Mouse (Mus musculus) kidney, adult 18-20 months (tissue): ENCODE data around the gene Try10.
"Not testable (repeated sequence)": the region's sequence is repeated elsewhere in the genome, so short reads cannot be mapped to it uniquely, and the experiment has no call there.

Source experiments
- DNase-seq: peaks from one replicate; pipeline ENCODE4 v3.0.0; 2021

Gene Try10

GRCm38 (mm10) chr6:41353932-41354331, at the start of gene Try10:
Try10 (plus strand) TSS chr6:41354105.
- no peak for DNase-seq

- DNase-seq = not testable (repeated sequence)
Measured at GRCm38 (mm10) chr6:41316741-41317140, 37.2 kb upstream of the Try10 start, which contains the start of gene Try5. Try5 (minus strand) TSS chr6:41316841.

GRCm38 (mm10) chr6:41373772-41374171, 19.9 kb downstream of the Try10 start:
- DNase-seq = not testable (repeated sequence)

GRCm38 (mm10) chr6:41377578-41377977, 23.7 kb downstream of the Try10 start, which contains the start of gene Prss3:
Prss3 (minus strand) TSS chr6:41377678.
- not testable (repeated sequence) for DNase-seq

GRCm38 (mm10) chr6:41386781-41387180, 32.9 kb downstream of the Try10 start:
- DNase-seq = no peak

GRCm38 (mm10) chr6:41391640-41392039, 37.7 kb downstream of the Try10 start:
- DNase-seq = not testable (repeated sequence)

- DNase-seq = not testable (repeated sequence)
Measured at GRCm38 (mm10) chr6:41392056-41392455, 38.2 kb downstream of the Try10 start, which contains the start of gene Gm5771. Gm5771 (plus strand) TSS chr6:41392356.
